Mouse (Mus musculus): Measurements from ENCODE around the gene Bbof1.

Gene Bbof1

GRCm38 (mm10) chr12:84400068-84400467 is 8.8 kb upstream of the Bbof1 start:
- DNase-seq (ENCODE audit: low spot score): no peak

GRCm38 (mm10) chr12:84400653-84401052 is 8.2 kb upstream of the Bbof1 start:
- DNase-seq (ENCODE audit: low spot score): no peak

GRCm38 (mm10) chr12:84402923-84403322 is 5.9 kb upstream of the Bbof1 start:
- DNase-seq (ENCODE audit: low spot score): no peak

GRCm38 (mm10) chr12:84404541-84404940 is 4.3 kb upstream of the Bbof1 start:
- no peak for DNase-seq (ENCODE audit: low spot score)

GRCm38 (mm10) chr12:84407259-84407658 is 1.6 kb upstream of the Bbof1 start:
- no peak for DNase-seq (ENCODE audit: low spot score)

GRCm38 (mm10) chr12:84407874-84408818 is 725 bp upstream of the Bbof1 start:
- no peak for DNase-seq (ENCODE audit: low spot score)

- DNase-seq (ENCODE audit: low spot score): peak; percentile 84
Measured at GRCm38 (mm10) chr12:84416834-84417604, 8.1 kb downstream of the Bbof1 start, which contains the start of gene Rnf113a2. Rnf113a2 (plus strand) TSS chr12:84417196.

GRCm38 (mm10) chr12:84417605-84417922 is 8.7 kb downstream of the Bbof1 start:
- DNase-seq (ENCODE audit: low spot score): no peak

GRCm38 (mm10) chr12:84423990-84424389 is 15.1 kb downstream of the Bbof1 start:
- no peak for DNase-seq (ENCODE audit: low spot score)

GRCm38 (mm10) chr12:84429825-84430224 is 21.0 kb downstream of the Bbof1 start:
- DNase-seq (ENCODE audit: low spot score): no peak

GRCm38 (mm10) chr12:84438697-84439096 is 29.8 kb downstream of the Bbof1 start:
- DNase-seq (ENCODE audit: low spot score): no peak

GRCm38 (mm10) chr12:84442526-84442925 is 33.7 kb downstream of the Bbof1 start:
- DNase-seq (ENCODE audit: low spot score): no peak

GRCm38 (mm10) chr12:84447386-84447785 is 38.5 kb downstream of the Bbof1 start:
- no peak for DNase-seq (ENCODE audit: low spot score)

- no peak for DNase-seq (ENCODE audit: low spot score)
Measured at GRCm38 (mm10) chr12:84448181-84448580, 39.3 kb downstream of the Bbof1 start.

GRCm38 (mm10) chr12:84449887-84450286 is 41.0 kb downstream of the Bbof1 start:
- DNase-seq (ENCODE audit: low spot score): no peak

GRCm38 (mm10) chr12:84450351-84450717 is 41.5 kb downstream of the Bbof1 start:
- no peak for DNase-seq (ENCODE audit: low spot score)

GRCm38 (mm10) chr12:84450718-84451646 is 42.1 kb downstream of the Bbof1 start, which contains the start of the genes Aldh6a1 and Lin52:
Aldh6a1 (minus strand) TSS chr12:84451004.
Lin52 (plus strand) TSS chr12:84451422.
- DNase-seq (ENCODE audit: low spot score): peak; percentile 99

- no peak for DNase-seq (ENCODE audit: low spot score)
Measured at GRCm38 (mm10) chr12:84451801-84452200, 42.9 kb downstream of the Bbof1 start.

GRCm38 (mm10) chr12:84456911-84457310 is 48.0 kb downstream of the Bbof1 start:
- DNase-seq (ENCODE audit: low spot score): no peak

- no peak for DNase-seq (ENCODE audit: low spot score)
Measured at GRCm38 (mm10) chr12:84459845-84460244, 51.0 kb downstream of the Bbof1 start.

GRCm38 (mm10) chr12:84461416-84461815 is 52.5 kb downstream of the Bbof1 start:
- no peak for DNase-seq (ENCODE audit: low spot score)

GRCm38 (mm10) chr12:84462856-84463255 is 54.0 kb downstream of the Bbof1 start:
- no peak for DNase-seq (ENCODE audit: low spot score)

Data from layer of hippocampus, adult 11-12 months (tissue).